Mouse (Mus musculus): ENCODE measurements around the gene Srgn.

Srgn gene

GRCm38 (mm10) chr10:62527351-62527750 lies at the start of gene Srgn:
Srgn (minus strand) TSS chr10:62527451.
- DNase-seq (ENCODE audit: low read depth in 1 of 2, low spot score in 2 of 2): no peak

- DNase-seq (ENCODE audit: low read depth in 1 of 2, low spot score in 2 of 2): no peak
Observed at GRCm38 (mm10) chr10:62575001-62575400, 47.8 kb upstream of the Srgn start.

GRCm38 (mm10) chr10:62570126-62570871 lies 43.0 kb upstream of the Srgn start:
- DNase-seq (ENCODE audit: low read depth in 1 of 2, low spot score in 2 of 2): no peak

GRCm38 (mm10) chr10:62568861-62569260 lies 41.6 kb upstream of the Srgn start:
- no peak for DNase-seq (ENCODE audit: low read depth in 1 of 2, low spot score in 2 of 2)

GRCm38 (mm10) chr10:62557736-62558135 lies 30.5 kb upstream of the Srgn start:
- DNase-seq (ENCODE audit: low read depth in 1 of 2, low spot score in 2 of 2): no peak

GRCm38 (mm10) chr10:62556558-62556901 lies 29.3 kb upstream of the Srgn start:
- DNase-seq (ENCODE audit: low read depth in 1 of 2, low spot score in 2 of 2): peak in 1 of 2 experiments; percentile 22

GRCm38 (mm10) chr10:62555705-62556557 lies 28.7 kb upstream of the Srgn start:
- no peak for DNase-seq (ENCODE audit: low read depth in 1 of 2, low spot score in 2 of 2)

GRCm38 (mm10) chr10:62553611-62554091 lies 26.4 kb upstream of the Srgn start:
- DNase-seq (ENCODE audit: low read depth in 1 of 2, low spot score in 2 of 2): peak; percentile 32 to 59

GRCm38 (mm10) chr10:62550787-62551300 lies 23.6 kb upstream of the Srgn start:
- no peak for DNase-seq (ENCODE audit: low read depth in 1 of 2, low spot score in 2 of 2)

GRCm38 (mm10) chr10:62549523-62550166 lies 22.4 kb upstream of the Srgn start:
- peak; percentile 42 to 71 for DNase-seq (ENCODE audit: low read depth in 1 of 2, low spot score in 2 of 2)

GRCm38 (mm10) chr10:62546441-62546840 lies 19.2 kb upstream of the Srgn start:
- no peak for DNase-seq (ENCODE audit: low read depth in 1 of 2, low spot score in 2 of 2)

- no peak for DNase-seq (ENCODE audit: low read depth in 1 of 2, low spot score in 2 of 2)
Observed at GRCm38 (mm10) chr10:62545759-62546158, 18.5 kb upstream of the Srgn start.

GRCm38 (mm10) chr10:62544316-62544715 lies 17.1 kb upstream of the Srgn start:
- no peak for DNase-seq (ENCODE audit: low read depth in 1 of 2, low spot score in 2 of 2)

GRCm38 (mm10) chr10:62543399-62543808 lies 16.2 kb upstream of the Srgn start:
- DNase-seq (ENCODE audit: low read depth in 1 of 2, low spot score in 2 of 2): peak; percentile 90 to 97

GRCm38 (mm10) chr10:62542928-62543327 lies 15.7 kb upstream of the Srgn start:
- DNase-seq (ENCODE audit: low read depth in 1 of 2, low spot score in 2 of 2): no peak

GRCm38 (mm10) chr10:62542507-62542906 lies 15.3 kb upstream of the Srgn start:
- DNase-seq (ENCODE audit: low read depth in 1 of 2, low spot score in 2 of 2): no peak

GRCm38 (mm10) chr10:62541499-62541898 lies 14.2 kb upstream of the Srgn start:
- DNase-seq (ENCODE audit: low read depth in 1 of 2, low spot score in 2 of 2): peak; percentile 63 to 67

GRCm38 (mm10) chr10:62540800-62541199 lies 13.5 kb upstream of the Srgn start:
- no peak for DNase-seq (ENCODE audit: low read depth in 1 of 2, low spot score in 2 of 2)

- DNase-seq (ENCODE audit: low read depth in 1 of 2, low spot score in 2 of 2): no peak
Observed at GRCm38 (mm10) chr10:62534509-62534908, 7.3 kb upstream of the Srgn start.

- DNase-seq (ENCODE audit: low read depth in 1 of 2, low spot score in 2 of 2): no peak
Observed at GRCm38 (mm10) chr10:62532832-62533231, 5.6 kb upstream of the Srgn start.

GRCm38 (mm10) chr10:62530183-62530582 lies 2.9 kb upstream of the Srgn start:
- DNase-seq (ENCODE audit: low read depth in 1 of 2, low spot score in 2 of 2): peak in 1 of 2 experiments; percentile 26
